Mouse (Mus musculus) limb, embryonic 14.5 days (tissue): ENCODE measurements around the gene Gm10644. TPM values are rescaled to one million over a fixed set of nuclear protein-coding genes. Genes with fewer than 3 reads are reported as not detected.
A peak's percentile ranks its signal among the peaks of the same experiment; 100 is the strongest.

ENCODE experiments used
- ATAC-seq: fragments of 200-750 bp; cut with Nextera tagmentation; 2 replicates; pipeline ENCODE4 v1.8.0; 2017; ENCODE audit warnings: low read depth, moderate number of reproducible peaks, moderate TSS enrichment; ENCODE audit not compliant: low FRiP score
- DNase-seq: peaks from one replicate; pipeline ENCODE4 v3.0.0-alpha.2; 2015; ENCODE audit warnings: low spot score
- H3K27ac ChIP-seq: fragments of 300-500 bp; sonication (generic); replicated peaks from 2 replicates; pipeline ENCODE4 v1.5.1; 2014; ENCODE audit warnings: low read depth, mild to moderate bottlenecking, low read length, moderate library complexity, mixed read lengths
- H3K27me3 ChIP-seq: fragments of 300-500 bp; sonication (generic); 2 replicates; pipeline ENCODE4 v1.6.1; 2014; ENCODE audit warnings: low read length, mixed read lengths; ENCODE audit not compliant: control insufficient read depth, insufficient read depth
- H3K36me3 ChIP-seq: fragments of 300-500 bp; sonication (generic); 2 replicates; pipeline ENCODE4 v1.6.1; 2014; ENCODE audit warnings: mild to moderate bottlenecking, low read length, moderate library complexity, mixed read lengths; ENCODE audit not compliant: control insufficient read depth, insufficient read depth
- H3K4me1 ChIP-seq: fragments of 300-500 bp; sonication (generic); 2 replicates; pipeline ENCODE4 v1.6.1; 2014; ENCODE audit warnings: antibody characterized with exemption, low read length, mixed read lengths; ENCODE audit not compliant: control insufficient read depth, insufficient read depth
- H3K4me2 ChIP-seq: fragments of 300-500 bp; sonication (generic); replicated peaks from 2 replicates; pipeline ENCODE4 v1.6.1; 2014; ENCODE audit warnings: low read depth, mild to moderate bottlenecking, low read length, moderate library complexity; ENCODE audit not compliant: severe bottlenecking
- H3K4me3 ChIP-seq: fragments of 300-500 bp; sonication (generic); replicated peaks from 2 replicates; pipeline ENCODE4 v1.5.1; 2014; ENCODE audit warnings: low read length
- H3K9ac ChIP-seq: fragments of 300-500 bp; sonication (generic); 2 replicates; pipeline ENCODE4 v1.6.1; 2014; ENCODE audit warnings: mild to moderate bottlenecking, low read depth, low read length, moderate library complexity; ENCODE audit not compliant: severe bottlenecking
- H3K9me3 ChIP-seq: fragments of 300-500 bp; sonication (generic); 2 replicates; pipeline ENCODE4 v1.6.1; 2016; ENCODE audit warnings: low read length; ENCODE audit not compliant: control insufficient read depth
- POLR2A ChIP-seq: fragments of 200-500 bp; IDR thresholded peaks from 2 replicates; pipeline ENCODE4 v1.8.0; 2012; ENCODE audit warnings: inconsistent platforms, mild to moderate bottlenecking, moderate library complexity, borderline replicate concordance; ENCODE audit not compliant: insufficient read depth, insufficient read length; ENCODE audit errors: extremely low read depth
- WGBS: fragments of 180-500 bp; shearing (Covaris S2); extraction: QIAGEN DNeasy Blood & Tissue Kit; methylation state at CpG from one replicate; pipeline ENCODE4 v1.1.7; 2014; 5-methylcytosine and 5-hydroxymethylcytosine counted together
- polyA plus RNA-seq, 2 experiments: library from polyadenylated mRNA; depleted of rRNA in 1 of 2; stranded (reverse) in 1 of 2; unstranded in 1 of 2; fragments of >200 nt; fragmentation: Nextera tagmentation in 1 of 2; extraction: Ambion mirVana in 1 of 2; gene quantifications; 2 replicates each; pipeline versions ENCODE4 v1.2.1 to v1.2.3; 2012 to 2014

Gm10644 gene
- polyA plus RNA-seq, 2 experiments = 0.48 to 0.63 TPM

DNA sequence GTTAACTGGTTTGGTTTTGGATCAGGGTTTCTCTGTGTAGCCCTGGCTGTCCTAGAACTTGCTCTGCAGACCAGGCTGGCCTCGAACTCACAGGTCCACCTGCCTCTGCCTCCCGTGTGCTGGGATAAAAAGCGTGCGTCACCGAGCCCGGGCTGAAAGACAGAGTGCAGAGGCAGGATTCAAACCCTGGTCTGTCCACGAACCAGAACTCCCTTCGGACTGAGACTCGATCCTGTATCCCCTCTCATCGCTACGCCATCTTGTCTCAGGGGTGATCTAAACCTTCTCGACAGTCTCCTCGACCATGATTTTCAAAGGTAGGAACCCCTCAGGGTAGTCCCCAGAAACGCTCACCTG is 278 bp downstream of the Gm10644 start:
- H3K9me3 ChIP-seq = no peaks in the 10 kb centered on the region
- H3K36me3 ChIP-seq = no peaks in the 10 kb centered on the region
- H3K4me2 ChIP-seq = peak overlapping the region; percentile 89
- WGBS = under 1% methylated on average over 14 of the region's 14 CpGs
- H3K4me1 ChIP-seq = peaks cover 4% of the 10 kb centered on the region; the same call in 1 of the 2 replicates
- TF ChIP-seq POLR2A = no peak
- peak overlapping the region; percentile 52 for H3K9ac ChIP-seq
- H3K4me3 ChIP-seq = peak overlapping the region; percentile 62
- ATAC-seq (no peak), DNase-seq (no peak)
- no peak overlapping the region for H3K27ac ChIP-seq
- no peaks in the 10 kb centered on the region for H3K27me3 ChIP-seq

GRCm38 (mm10) chr8:83945540-83945939 is 9.5 kb downstream of the Gm10644 start:
- H3K27ac ChIP-seq = no peak overlapping the region
- H3K4me1 ChIP-seq = no peaks in the 10 kb centered on the region
- DNase-seq = no peak
- no peak overlapping the region for H3K9ac ChIP-seq
- no peaks in the 10 kb centered on the region for H3K36me3 ChIP-seq
- no peak overlapping the region for H3K4me3 ChIP-seq
- no peak overlapping the region for H3K4me2 ChIP-seq
- no peak for TF ChIP-seq POLR2A
- 67% methylated on average over 3 of the region's 3 CpGs for WGBS
- ATAC-seq = no peak
- H3K9me3 ChIP-seq = no peaks in the 10 kb centered on the region
- H3K27me3 ChIP-seq = no peaks in the 10 kb centered on the region

GRCm38 (mm10) chr8:83942446-83942845 is 12.6 kb downstream of the Gm10644 start:
- H3K4me1 ChIP-seq = no peaks in the 10 kb centered on the region
- ATAC-seq = no peak
- no peaks in the 10 kb centered on the region for H3K27me3 ChIP-seq
- no peaks in the 10 kb centered on the region for H3K9me3 ChIP-seq
- peaks cover 27% of the 10 kb centered on the region for H3K36me3 ChIP-seq
- no peak overlapping the region for H3K4me2 ChIP-seq
- no peak overlapping the region for H3K4me3 ChIP-seq
- H3K9ac ChIP-seq = no peak overlapping the region
- 89% methylated on average over 1 of the region's 1 CpGs for WGBS
- no peak for TF ChIP-seq POLR2A
- H3K27ac ChIP-seq = no peak overlapping the region
- DNase-seq = no peak

- WGBS = 65% methylated on average over 6 of the region's 6 CpGs
- no peaks in the 10 kb centered on the region for H3K27me3 ChIP-seq
- no peak overlapping the region for H3K4me2 ChIP-seq
- TF ChIP-seq POLR2A = no peak
- ATAC-seq = no peak
- H3K4me1 ChIP-seq = no peaks in the 10 kb centered on the region
- H3K9me3 ChIP-seq = no peaks in the 10 kb centered on the region
- no peak overlapping the region for H3K4me3 ChIP-seq
- peaks cover 40% of the 10 kb centered on the region for H3K36me3 ChIP-seq
- no peak overlapping the region for H3K9ac ChIP-seq
- no peak overlapping the region for H3K27ac ChIP-seq
- no peak for DNase-seq
These were observed 13.8 kb downstream of the Gm10644 start for GRCm38 (mm10) chr8:83941066-83941677.

- TF ChIP-seq POLR2A = no peak
- Histone ChIP-seq H3K4me3 (no peak overlapping the region), H3K4me2 (no peak overlapping the region), H3K4me1 (no peaks in the 10 kb centered on the region), H3K27ac (no peak overlapping the region), H3K27me3 (no peaks in the 10 kb centered on the region), H3K36me3 (peaks cover 68% of the 10 kb centered on the region), H3K9ac (no peak overlapping the region), H3K9me3 (no peaks in the 10 kb centered on the region)
- WGBS = 95% methylated on average over 15 of the region's 15 CpGs
- DNase-seq = no peak
- no peak for ATAC-seq
These were observed 16.7 kb downstream of the Gm10644 start for GRCm38 (mm10) chr8:83938330-83938729.
